Mouse (Mus musculus): ENCODE results near the gene Txnip. TPM values are rescaled to one million over a fixed set of nuclear protein-coding genes. Genes with fewer than 3 reads are reported as not detected.

The Txnip gene
- polyA plus RNA-seq, 1 experiment, result 1.2 TPM

DNA sequence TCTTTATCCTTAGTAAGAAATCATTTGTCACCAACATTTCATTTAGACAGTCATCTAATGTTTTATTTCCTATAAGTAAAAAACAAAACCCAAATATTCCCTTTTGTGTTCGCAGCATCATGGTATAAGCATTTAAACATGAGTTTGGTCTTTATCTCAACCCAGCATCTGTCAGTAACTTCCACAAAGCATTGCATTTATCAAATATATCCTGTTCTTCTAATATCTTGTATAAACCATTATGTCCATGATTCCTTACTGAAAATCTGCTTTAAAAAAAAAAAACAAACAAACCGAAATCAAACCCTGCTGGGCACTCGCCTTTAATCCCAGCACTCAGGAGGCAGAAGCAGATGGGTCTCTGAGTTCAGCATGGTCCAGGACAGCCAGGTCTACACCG is 48.9 kb downstream of the Txnip start:
- Histone ChIP-seq H3K4me3 (ENCODE audit: insufficient read depth, poor library complexity, severe bottlenecking) (no peak overlapping the region), H3ac (ENCODE audit: control insufficient read depth, insufficient read length, low read depth) (no peak overlapping the region), H3K79me3 (ENCODE audit: low read depth) (peaks cover 23% of the 10 kb centered on the region), H3K79me2 (ENCODE audit: control insufficient read depth, insufficient read depth) (peaks cover 54% of the 10 kb centered on the region), H3K27me3 (ENCODE audit: control insufficient read depth, insufficient read depth, insufficient read length) (no peaks in the 10 kb centered on the region), H3K36me3 (ENCODE audit: control insufficient read depth, insufficient read depth) (peaks cover 10% of the 10 kb centered on the region)
- TF ChIP-seq MYOD1 (IDR thresholded peaks at IDR 0.05; ENCODE audit: control insufficient read depth, insufficient read length, low read depth) (no peak), MAX (IDR thresholded peaks at IDR 0.05) (no peak), CEBPB (IDR thresholded peaks at IDR 0.05; ENCODE audit: low read depth) (no peak), MYOG (IDR thresholded peaks at IDR 0.05; ENCODE audit: control insufficient read depth, extremely low read depth, insufficient read length) (no peak), CTCF (IDR thresholded peaks at IDR 0.05; ENCODE audit: control insufficient read depth, insufficient read depth, insufficient read length) (no peak), FOSL1 (IDR thresholded peaks at IDR 0.05; ENCODE audit: insufficient read depth, low read length, poor library complexity, severe bottlenecking) (no peak), USF1 (IDR thresholded peaks at IDR 0.05; ENCODE audit: low read depth) (no peak)

Other genes starting within 250 kb of the Txnip start
- gene BC107364, start 105.7 kb upstream of the Txnip start, polyA plus RNA-seq (2012; fragmentation: generic; extraction: Trizol), result not detected
- gene Hfe2, start 32.8 kb upstream of the Txnip start, polyA plus RNA-seq (2012; fragmentation: generic; extraction: Trizol), result 0.23 TPM
- gene Gm16253, start 19.0 kb downstream of the Txnip start, polyA plus RNA-seq (2012; fragmentation: generic; extraction: Trizol), result 0.20 TPM
- 6.2 TPM for gene Polr3gl, start 36.2 kb downstream of the Txnip start, polyA plus RNA-seq (2012; fragmentation: generic; extraction: Trizol)
- gene Ankrd34a, start 38.7 kb downstream of the Txnip start, polyA plus RNA-seq (2012; fragmentation: generic; extraction: Trizol), result 3.7 TPM
- 24.2 TPM for gene Lix1l, start 43.2 kb downstream of the Txnip start, polyA plus RNA-seq (2012; fragmentation: generic; extraction: Trizol)
- gene Rbm8a, start 72.0 kb downstream of the Txnip start, polyA plus RNA-seq (2012; fragmentation: generic; extraction: Trizol), result 80.3 TPM
- gene Pex11b, start 77.4 kb downstream of the Txnip start, polyA plus RNA-seq (2012; fragmentation: generic; extraction: Trizol), result 19.9 TPM
- gene Gm42957, start 77.5 kb downstream of the Txnip start, polyA plus RNA-seq (2012; fragmentation: generic; extraction: Trizol), result 0.01 TPM
- 1.2 TPM for gene Itga10, start 87.6 kb downstream of the Txnip start, polyA plus RNA-seq (2012; fragmentation: generic; extraction: Trizol)
- gene Ankrd35, start 112.2 kb downstream of the Txnip start, polyA plus RNA-seq (2012; fragmentation: generic; extraction: Trizol), result 0.09 TPM
- gene Pias3, start 138.4 kb downstream of the Txnip start, polyA plus RNA-seq (2012; fragmentation: generic; extraction: Trizol), result 19.2 TPM
- 3.2 TPM for gene Nudt17, start 150.6 kb downstream of the Txnip start, polyA plus RNA-seq (2012; fragmentation: generic; extraction: Trizol)
- gene Polr3c, start 169.7 kb downstream of the Txnip start, polyA plus RNA-seq (2012; fragmentation: generic; extraction: Trizol), result 36.1 TPM
- gene Rnf115, start 169.7 kb downstream of the Txnip start, polyA plus RNA-seq (2012; fragmentation: generic; extraction: Trizol), result 13.5 TPM